Mouse (Mus musculus): ENCODE measurements at regions not wholly inside any gene's neighbourhood (a gene's known extent, or its start where the extent isn't known, plus 50 kb on each side); places are given as distances from the start of the nearest gene placed in this dataset.

GRCm38 (mm10) chr12:19387706-19388105, 566.6 kb upstream of the Gm21863 start:
- peak; percentile 38 for DNase-seq
